Mouse (Mus musculus) olfactory bulb, adult 2 months (tissue): ENCODE results near the gene Il22ra1.

ENCODE experiments used
- CTCF ChIP-seq: fragments of 200-500 bp; IDR thresholded peaks from 2 replicates; pipeline ENCODE4 v1.5.1; 2012; ENCODE audit warnings: low read depth, mild to moderate bottlenecking, low read length, moderate library complexity; ENCODE audit not compliant: insufficient read depth
- POLR2A ChIP-seq: fragments of 200-500 bp; IDR thresholded peaks from 2 replicates; pipeline ENCODE4 v1.6.1; 2012; ENCODE audit warnings: mild to moderate bottlenecking, low read depth, low read length, moderate library complexity; ENCODE audit not compliant: insufficient read depth

- no peak for TF ChIP-seq POLR2A
- TF ChIP-seq CTCF = no peak
These were observed at the start of gene Il22ra1 for GRCm38 (mm10) chr4:135727817-135728216.
